50 mouse cellular contexts compared by ENCODE assay signal in genomic region chr1:88243861-88244260, GRCm38 (mm10). TPM values are rescaled to one million over a fixed set of nuclear protein-coding genes. Genes with fewer than 3 reads are reported as not detected.
"Had no signal": no experiment of that assay in that cellular context is flagged by ENCODE, and none has a peak within 500 bp of the region (broad histone marks: within the 10 kb centered on the region; RNA-seq: fewer than 3 reads in every experiment).

No protein-coding gene starts in this region.

- DNase-seq: heart, postnatal 10 days; heart, postnatal 14 days; heart, postnatal 36 days; heart, postnatal 4 days; kidney, adult 11 months; kidney, adult 18-20 months; kidney, adult 2 months; kidney, adult 8-10 months; kidney, adult 9 months; kidney, postnatal 10 days; kidney, postnatal 14 days; kidney, postnatal 36 days; kidney, postnatal 4 days; layer of hippocampus, adult 9-11 months; layer of hippocampus, postnatal 36 days had no signal

- H3K4me3 ChIP-seq: heart, embryonic 10.5 days; heart, embryonic 12.5 days; heart, embryonic 13.5 days; heart, embryonic 15.5 days; hindbrain, embryonic 10.5 days; hindbrain, embryonic 12.5 days; hindbrain, embryonic 13.5 days; hindbrain, embryonic 15.5 days; intestine, embryonic 15.5 days; kidney, embryonic 15.5 days; layer of hippocampus, adult 2 months had no signal

- ATAC-seq: hindbrain, embryonic 16.5 days; hindbrain, postnatal 0 days; inflammation-experienced regulatory T-cells, adult 6 months; intestine, embryonic 15.5 days; intestine, embryonic 16.5 days; intestine, postnatal 0 days had no signal

- H3K27me3 ChIP-seq: heart, embryonic 12.5 days; heart, embryonic 13.5 days; heart, embryonic 15.5 days; hindbrain, embryonic 12.5 days; hindbrain, embryonic 13.5 days; hindbrain, embryonic 15.5 days; intestine, embryonic 15.5 days; kidney, embryonic 15.5 days had no signal

- H3K36me3 ChIP-seq: heart, embryonic 10.5 days; heart, embryonic 12.5 days; heart, embryonic 13.5 days; heart, embryonic 15.5 days; hindbrain, embryonic 10.5 days; hindbrain, embryonic 12.5 days; hindbrain, embryonic 13.5 days; hindbrain, embryonic 15.5 days; intestine, embryonic 15.5 days; kidney, embryonic 15.5 days had no signal

- H3K4me1 ChIP-seq: heart, embryonic 10.5 days; heart, embryonic 12.5 days; heart, embryonic 13.5 days; heart, embryonic 15.5 days; hindbrain, embryonic 10.5 days; hindbrain, embryonic 12.5 days; hindbrain, embryonic 13.5 days; hindbrain, embryonic 15.5 days; intestine, embryonic 15.5 days; kidney, embryonic 15.5 days had no signal

RNA-seq across cellular contexts. Expression of gene Mroh2a, which starts 17.1 kb away (rescaled TPM):
- total RNA-seq: heart, postnatal 36 days had no signal

RNA-seq across cellular contexts. Expression of gene Ugt1a1, which starts 32.1 kb away (rescaled TPM):
- total RNA-seq: heart, adult 8-10 months; heart, postnatal 10 days; heart, postnatal 14 days; heart, postnatal 25 days; heart, postnatal 36 days; heart, postnatal 4 days; hematopoietic stem cell, adult 5-6 weeks; layer of hippocampus, adult 18-20 months; layer of hippocampus, adult 2 months; layer of hippocampus, adult 8-10 months; layer of hippocampus, postnatal 10 days; layer of hippocampus, postnatal 14 days; layer of hippocampus, postnatal 25 days; layer of hippocampus, postnatal 36 days had no signal
- polyA plus RNA-seq: heart, embryonic 10.5 days; heart, embryonic 11.5 days; heart, embryonic 13.5 days; heart, embryonic 14.5 days; heart, embryonic 15.5 days; hindbrain, embryonic 10.5 days; hindbrain, embryonic 11.5 days; hindbrain, embryonic 12.5 days; hindbrain, embryonic 13.5 days; hindbrain, embryonic 14.5 days; hindbrain, embryonic 15.5 days; hindbrain, embryonic 16.5 days; inflammation-experienced regulatory T-cells, adult 6 months had no signal

RNA-seq across cellular contexts. Expression of gene Trpm8, which starts 33.6 kb away (rescaled TPM):
- total RNA-seq: heart, adult 8-10 months; heart, postnatal 10 days; heart, postnatal 14 days; heart, postnatal 25 days; heart, postnatal 36 days; heart, postnatal 4 days; hematopoietic stem cell, adult 5-6 weeks had no signal
- polyA plus RNA-seq: heart, embryonic 12.5 days; heart, embryonic 15.5 days; heart, embryonic 16.5 days; heart, postnatal 0 days; hindbrain, embryonic 10.5 days; hindbrain, embryonic 11.5 days; hindbrain, embryonic 12.5 days; inflammation-experienced regulatory T-cells, adult 6 months; intestine, embryonic 14.5 days; intestine, embryonic 15.5 days; intestine, embryonic 16.5 days; intestine, postnatal 0 days; kidney, adult 2 months; kidney, embryonic 14.5 days; kidney, embryonic 15.5 days; kidney, embryonic 16.5 days; kidney, postnatal 0 days; large intestine, adult 2 months had no signal

RNA-seq across cellular contexts. Expression of gene Dnajb3, which starts 38.3 kb away (rescaled TPM):
- total RNA-seq: hematopoietic stem cell, adult 5-6 weeks had no signal
